Mouse (Mus musculus): ENCODE measurements at regions not wholly inside any gene's neighbourhood (a gene's known extent, or its start where the extent isn't known, plus 50 kb on each side); places are given as distances from the start of the nearest gene placed in this dataset.

GRCm38 (mm10) chr1:194878440-194878839, 60.2 kb upstream of the Cd34 start:
- CTCF ChIA-PET, result no interaction called here

GRCm38 (mm10) chr1:194879324-194880233, 59.0 kb upstream of the Cd34 start:
- CTCF ChIA-PET, result interaction anchor here (0.9 kb wide), 1 partner anchor 161 kb away, joined by 3 read pairs; no protein-coding TSS in a partner anchor

- CTCF ChIA-PET, result no interaction called here
Observed at GRCm38 (mm10) chr1:194881556-194882223, 56.9 kb upstream of the Cd34 start.

- CTCF ChIA-PET, result no interaction called here
Observed at GRCm38 (mm10) chr1:194885071-194885686, 53.4 kb upstream of the Cd34 start.

GRCm38 (mm10) chr1:194885687-194886077, 52.9 kb upstream of the Cd34 start:
- CTCF ChIA-PET, result no interaction called here

All from spleen, embryonic (tissue).